Comparison of ENCODE assay signal across 9 mouse cellular contexts in the genomic region with DNA sequence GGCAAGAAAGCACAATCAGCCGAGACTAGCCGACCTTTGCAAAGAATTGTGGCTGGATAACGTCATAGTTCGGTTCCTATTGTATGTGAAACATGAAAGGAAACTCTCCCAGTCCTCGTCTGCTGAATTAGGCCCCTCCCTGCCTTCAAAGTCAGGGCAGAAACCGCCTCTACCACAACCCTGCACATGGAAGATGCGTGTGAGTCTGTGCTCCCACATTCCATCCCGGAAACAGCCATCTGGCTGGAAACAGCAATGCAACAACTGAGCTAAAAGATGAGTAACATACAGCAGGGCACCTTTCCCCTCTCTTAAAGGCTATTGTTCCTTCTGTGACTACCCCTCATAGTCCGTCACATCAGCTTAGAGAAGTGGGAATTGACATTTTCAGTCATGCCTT.
"Had no signal": no experiment of that assay in that cellular context is flagged by ENCODE, and none has a peak within 500 bp of the region (broad histone marks: within the 10 kb centered on the region; RNA-seq: fewer than 3 reads in every experiment).

No protein-coding gene starts in this region.

- DNase-seq: kidney, adult 18-20 months; kidney, postnatal 10 days; kidney, postnatal 4 days; lung, adult 18-20 months; midbrain, embryonic 14.5 days; retina, postnatal 1 day; spleen, adult 18-20 months; thymus, adult 18-20 months; thymus, postnatal 14 days had no signal
